In the genomic region with DNA sequence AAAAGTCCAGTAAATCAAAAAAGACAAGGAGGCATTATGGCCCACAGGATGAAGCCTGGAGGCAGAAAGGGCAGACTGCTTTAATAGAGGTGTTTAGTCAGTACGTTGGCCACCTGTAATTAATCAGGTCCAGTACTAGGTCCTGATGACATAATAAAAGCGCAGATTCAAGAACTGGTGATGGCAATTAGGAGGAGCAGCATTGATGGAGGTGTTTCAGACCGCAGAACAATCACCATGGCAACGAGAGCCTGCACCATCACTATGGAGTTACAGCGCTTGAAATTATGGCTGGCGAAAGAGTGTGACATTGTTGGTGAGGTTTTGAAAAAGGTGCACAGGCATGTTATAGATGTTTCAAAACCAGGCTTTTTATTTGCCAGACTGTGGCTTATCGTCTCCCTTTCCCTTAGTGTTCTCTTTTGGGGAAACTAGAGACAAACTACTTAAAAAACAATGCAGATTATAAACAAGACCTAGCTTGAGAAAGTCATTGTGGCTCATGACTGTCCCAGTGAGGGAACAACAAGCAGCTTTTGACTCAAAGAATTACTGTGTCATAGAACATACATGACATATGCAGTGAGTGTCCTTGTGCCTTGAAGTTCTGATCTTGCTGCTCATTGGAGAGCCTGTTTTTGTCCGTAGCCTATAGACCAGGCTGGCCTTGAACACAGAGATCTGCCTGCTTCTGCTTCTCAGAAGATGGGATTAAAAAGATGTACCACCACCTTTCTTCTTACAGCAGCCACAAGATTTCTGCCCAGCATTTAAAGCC, we compare ENCODE assay signal across 17 mouse cellular contexts. TPM values are rescaled to one million over a fixed set of nuclear protein-coding genes. Genes with fewer than 3 reads are reported as not detected.
DNase-seq lines count a peak whose midpoint lies in the region; ATAC-seq lines count a peak whose summit lies in the region.
"Had no signal": no experiment of that assay in that cellular context is flagged by ENCODE, and none has a peak within 500 bp of the region (broad histone marks: within the 10 kb centered on the region; RNA-seq: fewer than 3 reads in every experiment).

No protein-coding gene starts in this region.

- no peak overlapping the region for H3K4me3 ChIP-seq in midbrain, embryonic 12.5 days
- H3K4me3 ChIP-seq in midbrain, embryonic 11.5 days (ENCODE audit: low read depth, low read length), result no peak overlapping the region
- no peak overlapping the region for H3K4me3 ChIP-seq in forebrain, embryonic 14.5 days (ENCODE audit: low read depth, low read length)
- H3K4me3 ChIP-seq in hindbrain, embryonic 16.5 days (ENCODE audit: low read length), result no peak overlapping the region
- no peak overlapping the region for H3K4me3 ChIP-seq in neural tube, embryonic 14.5 days (ENCODE audit: low read depth, low read length)
- H3K4me3 ChIP-seq: embryonic facial prominence, embryonic 13.5 days; gastrocnemius, adult 2 months; heart, embryonic 15.5 days; limb, embryonic 15.5 days; myocyte had no signal

- peaks cover 7% of the 10 kb centered on the region for H3K4me1 ChIP-seq in midbrain, embryonic 12.5 days
- 0 out of 2 replicates have a peak, but pooled peaks cover 2% of the 10 kb centered on the region for H3K4me1 ChIP-seq in midbrain, embryonic 11.5 days (ENCODE audit: control insufficient read depth, insufficient read depth, low read length)
- H3K4me1 ChIP-seq in forebrain, embryonic 14.5 days (ENCODE audit: control insufficient read depth, insufficient read depth, low read length), result peaks cover 2% of the 10 kb centered on the region; the same call in 1 of the 2 replicates
- peaks cover 4% of the 10 kb centered on the region for H3K4me1 ChIP-seq in hindbrain, embryonic 16.5 days (ENCODE audit: control insufficient read depth, insufficient read depth, low read depth, low read length)
- peaks cover 6% of the 10 kb centered on the region for H3K4me1 ChIP-seq in neural tube, embryonic 14.5 days (ENCODE audit: control insufficient read depth, insufficient read depth, low read length)
- H3K4me1 ChIP-seq: heart, embryonic 15.5 days; limb, embryonic 15.5 days had no signal

- no peak overlapping the region for H3K9ac ChIP-seq in midbrain, embryonic 12.5 days (replicated peaks)
- no peak overlapping the region for H3K9ac ChIP-seq in midbrain, embryonic 11.5 days (ENCODE audit: low read length)
- H3K9ac ChIP-seq in forebrain, embryonic 14.5 days (ENCODE audit: low read length), result no peak overlapping the region
- H3K9ac ChIP-seq in hindbrain, embryonic 16.5 days (ENCODE audit: low read depth, low read length), result no peak overlapping the region; the same call in 1 of the 2 replicates
- no peak overlapping the region for H3K9ac ChIP-seq in neural tube, embryonic 14.5 days (replicated peaks; ENCODE audit: low read depth, low read length)
- H3K9ac ChIP-seq: embryonic facial prominence, embryonic 13.5 days; heart, embryonic 15.5 days; limb, embryonic 15.5 days had no signal

- 51% methylated on average over 8 of the region's 8 CpGs for WGBS in midbrain, embryonic 12.5 days
- WGBS in midbrain, embryonic 11.5 days, result 59% methylated on average over 8 of the region's 8 CpGs
- WGBS in forebrain, embryonic 14.5 days, result 26% methylated on average over 8 of the region's 8 CpGs
- 34% methylated on average over 8 of the region's 8 CpGs for WGBS in hindbrain, embryonic 16.5 days
- WGBS in neural tube, embryonic 14.5 days, result 32% methylated on average over 8 of the region's 8 CpGs

- peak; percentile 65; the same call in 1 of the 2 replicates for ATAC-seq in midbrain, embryonic 12.5 days (ENCODE audit: low FRiP score, low read depth)
- no peak for ATAC-seq in midbrain, embryonic 11.5 days (ENCODE audit: low FRiP score)
- peak; percentile 87 for ATAC-seq in forebrain, embryonic 14.5 days
- peak; percentile 82 for ATAC-seq in hindbrain, embryonic 16.5 days
- ATAC-seq in neural tube, embryonic 14.5 days (ENCODE audit: low read depth), result peak; percentile 89
- ATAC-seq: intestine, embryonic 16.5 days; Patski had no signal

- H3K27me3 ChIP-seq in midbrain, embryonic 12.5 days, result peaks cover 6% of the 10 kb centered on the region; the same call in 1 of the 2 replicates
- H3K27me3 ChIP-seq in midbrain, embryonic 11.5 days (ENCODE audit: control insufficient read depth, insufficient read depth, low read length), result no peaks in the 10 kb centered on the region
- H3K27me3 ChIP-seq in forebrain, embryonic 14.5 days (replicated peaks; ENCODE audit: control insufficient read depth, insufficient read depth, low read length), result no peaks in the 10 kb centered on the region
- no peaks in the 10 kb centered on the region for H3K27me3 ChIP-seq in hindbrain, embryonic 16.5 days (replicated peaks; ENCODE audit: control insufficient read depth, insufficient read depth, low read length)
- no peaks in the 10 kb centered on the region for H3K27me3 ChIP-seq in neural tube, embryonic 14.5 days (ENCODE audit: control insufficient read depth, insufficient read depth, low read length)
- H3K27me3 ChIP-seq: embryonic facial prominence, embryonic 13.5 days; heart, embryonic 15.5 days; limb, embryonic 15.5 days had no signal

- no peak overlapping the region for H3K4me2 ChIP-seq in midbrain, embryonic 12.5 days (replicated peaks)
- no peak overlapping the region for H3K4me2 ChIP-seq in midbrain, embryonic 11.5 days
- H3K4me2 ChIP-seq in forebrain, embryonic 14.5 days (ENCODE audit: low read length), result no peak overlapping the region
- H3K4me2 ChIP-seq in hindbrain, embryonic 16.5 days (ENCODE audit: low read length), result peak overlapping the region; percentile 12; the same call in 1 of the 2 replicates
- H3K4me2 ChIP-seq in neural tube, embryonic 14.5 days (ENCODE audit: low read depth, low read length), result no peak overlapping the region
- H3K4me2 ChIP-seq: embryonic facial prominence, embryonic 13.5 days; heart, embryonic 15.5 days; limb, embryonic 15.5 days had no signal

- no peak overlapping the region for H3K27ac ChIP-seq in midbrain, embryonic 12.5 days (replicated peaks)
- no peak overlapping the region for H3K27ac ChIP-seq in midbrain, embryonic 11.5 days (ENCODE audit: low read depth, low read length)
- H3K27ac ChIP-seq in forebrain, embryonic 14.5 days (ENCODE audit: low read depth, low read length), result no peak overlapping the region
- peak overlapping the region; percentile 34; the same call in 1 of the 2 replicates for H3K27ac ChIP-seq in hindbrain, embryonic 16.5 days (ENCODE audit: low read depth, low read length)
- H3K27ac ChIP-seq in neural tube, embryonic 14.5 days (ENCODE audit: low read depth, low read length), result no peak overlapping the region
- H3K27ac ChIP-seq: embryonic facial prominence, embryonic 13.5 days; gastrocnemius, adult 2 months; heart, embryonic 15.5 days; limb, embryonic 15.5 days had no signal

- H3K36me3 ChIP-seq in midbrain, embryonic 12.5 days, result no peaks in the 10 kb centered on the region
- no peaks in the 10 kb centered on the region for H3K36me3 ChIP-seq in midbrain, embryonic 11.5 days (ENCODE audit: control insufficient read depth, insufficient read depth, low read length)
- H3K36me3 ChIP-seq in forebrain, embryonic 14.5 days (ENCODE audit: control insufficient read depth, insufficient read depth, low read length), result no peaks in the 10 kb centered on the region
- no peaks in the 10 kb centered on the region for H3K36me3 ChIP-seq in hindbrain, embryonic 16.5 days (ENCODE audit: control insufficient read depth, insufficient read depth, low read length)
- no peaks in the 10 kb centered on the region for H3K36me3 ChIP-seq in neural tube, embryonic 14.5 days (ENCODE audit: control insufficient read depth, insufficient read depth, low read length)
- H3K36me3 ChIP-seq: embryonic facial prominence, embryonic 13.5 days; heart, embryonic 15.5 days; limb, embryonic 15.5 days had no signal

- no peak for DNase-seq in midbrain, embryonic 11.5 days (ENCODE audit: low spot score, missing footprints)
- DNase-seq in forebrain, embryonic 14.5 days (ENCODE audit: low spot score), result peak; percentile 74
- DNase-seq in heart, adult 8-10 months (ENCODE audit: low spot score), result no peak
- no peak for DNase-seq in urinary bladder, adult 18-20 months (ENCODE audit: low spot score in 2 of 2)
- DNase-seq: adrenal gland, postnatal 10 days; cerebellum, adult 11 months; gastrocnemius, adult 2 months; lung, postnatal 10 days had no signal

- no peaks in the 10 kb centered on the region for H3K9me3 ChIP-seq in midbrain, embryonic 12.5 days
- H3K9me3 ChIP-seq in midbrain, embryonic 11.5 days (ENCODE audit: control insufficient read depth, low read length), result no peaks in the 10 kb centered on the region
- no peaks in the 10 kb centered on the region for H3K9me3 ChIP-seq in forebrain, embryonic 14.5 days (replicated peaks; ENCODE audit: control insufficient read depth, low read length)
- no peaks in the 10 kb centered on the region for H3K9me3 ChIP-seq in hindbrain, embryonic 16.5 days (ENCODE audit: control insufficient read depth, low read length)
- H3K9me3 ChIP-seq in neural tube, embryonic 14.5 days (ENCODE audit: control insufficient read depth, low read length), result no peaks in the 10 kb centered on the region
- H3K9me3 ChIP-seq: embryonic facial prominence, embryonic 13.5 days; heart, embryonic 15.5 days; limb, embryonic 15.5 days had no signal

RNA-seq across cellular contexts. Expression of a gene that starts 34.4 kb away (rescaled TPM):
- polyA plus RNA-seq in midbrain, embryonic 12.5 days (2016; fragmentation: Nextera tagmentation; extraction: Ambion mirVana), result 63.4 and 65.4 TPM in 2 replicates
- 70.5 and 73.5 TPM in 2 replicates for polyA plus RNA-seq in midbrain, embryonic 11.5 days (2014; fragmentation: Nextera tagmentation; extraction: Ambion mirVana)
- 113 and 127 TPM in 2 replicates for polyA plus RNA-seq in forebrain, embryonic 14.5 days (2014; fragmentation: Nextera tagmentation; extraction: Ambion mirVana)
- polyA plus RNA-seq in hindbrain, embryonic 16.5 days (2015; fragmentation: Nextera tagmentation; extraction: Ambion mirVana), result 73.8 and 77.8 TPM in 2 replicates
- 83.6 and 84.0 TPM in 2 replicates for polyA plus RNA-seq in neural tube, embryonic 14.5 days (2014; fragmentation: Nextera tagmentation; extraction: Ambion mirVana)
- total RNA-seq in heart, adult 8-10 months (2022), result 1 to 10 TPM; 6.3 to 8.5 (median 7.2) TPM
